Mouse (Mus musculus) stomach, postnatal 0 days (tissue): Measurements from ENCODE around the gene Tgoln1.

ENCODE experiments used
- CTCF ChIP-seq: IDR thresholded peaks from 2 replicates; pipeline ENCODE4 v1.5.1; 2016; ENCODE audit warnings: antibody characterized with exemption, low read depth, mild to moderate bottlenecking, moderate library complexity
- EP300 ChIP-seq: optimal IDR thresholded peaks from 2 replicates; pipeline ENCODE3; 2016; ENCODE audit warnings: antibody characterized with exemption

- TF ChIP-seq CTCF (no peak), EP300 (no peak)
Measured at GRCm38 (mm10) chr6:72571826-72572225, 45.0 kb downstream of the Tgoln1 start.
